Mouse (Mus musculus) stomach, embryonic 15.5 days (tissue): Measurements from ENCODE around the gene Sptbn1. TPM values are rescaled to one million over a fixed set of nuclear protein-coding genes. Genes with fewer than 3 reads are reported as not detected.

Experiments used
- ATAC-seq: fragments of 200-750 bp; cut with Nextera tagmentation; 2 replicates; pipeline ENCODE4 v1.8.0; 2017; ENCODE audit warnings: low read depth, moderate number of reproducible peaks, moderate TSS enrichment; ENCODE audit not compliant: insufficient read depth, low FRiP score
- H3K27ac ChIP-seq: fragments of 300-500 bp; sonication (generic); 2 replicates; pipeline ENCODE4 v1.5.1; 2015; ENCODE audit warnings: mild to moderate bottlenecking, inconsistent platforms
- H3K27me3 ChIP-seq: fragments of 300-500 bp; sonication (generic); replicated peaks from 2 replicates; pipeline ENCODE4 v1.6.1; 2015; ENCODE audit warnings: inconsistent platforms
- H3K36me3 ChIP-seq: fragments of 300-500 bp; sonication (generic); 2 replicates; pipeline ENCODE4 v1.6.1; 2015; ENCODE audit warnings: inconsistent platforms
- H3K4me1 ChIP-seq: fragments of 300-500 bp; sonication (generic); 2 replicates; pipeline ENCODE4 v1.6.1; 2015; ENCODE audit warnings: inconsistent platforms
- H3K4me2 ChIP-seq: fragments of 300-500 bp; sonication (generic); 2 replicates; pipeline ENCODE4 v1.6.1; 2015; ENCODE audit warnings: mild to moderate bottlenecking, inconsistent platforms
- H3K4me3 ChIP-seq: fragments of 300-500 bp; sonication (generic); replicated peaks from 2 replicates; pipeline ENCODE4 v1.5.1; 2015; ENCODE audit warnings: inconsistent platforms
- H3K9ac ChIP-seq: fragments of 300-500 bp; sonication (generic); 2 replicates; pipeline ENCODE4 v1.6.1; 2015; ENCODE audit warnings: inconsistent platforms
- H3K9me3 ChIP-seq: fragments of 300-500 bp; sonication (generic); 2 replicates; pipeline ENCODE4 v1.6.1; 2016; ENCODE audit warnings: inconsistent platforms
- WGBS: fragments of 180-500 bp; shearing (Covaris S2); methylation state at CpG from one replicate; pipeline ENCODE4 v1.1.7; 2015; 5-methylcytosine and 5-hydroxymethylcytosine counted together
- polyA plus RNA-seq: library from polyadenylated mRNA; unstranded; fragments of >200 nt; fragmentation: Nextera tagmentation; extraction: Ambion mirVana; gene quantifications from 2 replicates; pipeline ENCODE4 v1.2.1, GENCODE M21; 2015

Gene Sptbn1
- polyA plus RNA-seq, 1 experiment from 2014 or later, result 119 TPM

GRCm38 (mm10) chr11:30204398-30204797 lies 63.6 kb downstream of the Sptbn1 start:
- H3K27ac ChIP-seq, result 0 out of 2 replicates have a peak overlapping the region, but pooled peaks have one; percentile 38
- ATAC-seq, result peak; percentile 73

GRCm38 (mm10) chr11:30200391-30200790 lies 67.6 kb downstream of the Sptbn1 start:
- Histone ChIP-seq H3K27me3 (no peaks in the 10 kb centered on the region), H3K27ac (no peak overlapping the region), H3K36me3 (no peaks in the 10 kb centered on the region), H3K4me1 (peaks cover 6% of the 10 kb centered on the region; the same call in 1 of the 2 replicates), H3K9me3 (no peaks in the 10 kb centered on the region), H3K4me2 (no peak overlapping the region), H3K4me3 (no peak overlapping the region), H3K9ac (no peak overlapping the region)
- no peak for ATAC-seq

More at GRCm38 (mm10) chr11:30204398-30204797, 63.6 kb downstream of the Sptbn1 start:
- no peaks in the 10 kb centered on the region for H3K27me3 ChIP-seq
- no peak overlapping the region for H3K4me3 ChIP-seq
- no peaks in the 10 kb centered on the region for H3K9me3 ChIP-seq
- no peak overlapping the region for H3K4me2 ChIP-seq
- H3K36me3 ChIP-seq, result no peaks in the 10 kb centered on the region
- H3K9ac ChIP-seq, result no peak overlapping the region
- 0 out of 2 replicates have a peak, but pooled peaks cover 6% of the 10 kb centered on the region for H3K4me1 ChIP-seq

DNA sequence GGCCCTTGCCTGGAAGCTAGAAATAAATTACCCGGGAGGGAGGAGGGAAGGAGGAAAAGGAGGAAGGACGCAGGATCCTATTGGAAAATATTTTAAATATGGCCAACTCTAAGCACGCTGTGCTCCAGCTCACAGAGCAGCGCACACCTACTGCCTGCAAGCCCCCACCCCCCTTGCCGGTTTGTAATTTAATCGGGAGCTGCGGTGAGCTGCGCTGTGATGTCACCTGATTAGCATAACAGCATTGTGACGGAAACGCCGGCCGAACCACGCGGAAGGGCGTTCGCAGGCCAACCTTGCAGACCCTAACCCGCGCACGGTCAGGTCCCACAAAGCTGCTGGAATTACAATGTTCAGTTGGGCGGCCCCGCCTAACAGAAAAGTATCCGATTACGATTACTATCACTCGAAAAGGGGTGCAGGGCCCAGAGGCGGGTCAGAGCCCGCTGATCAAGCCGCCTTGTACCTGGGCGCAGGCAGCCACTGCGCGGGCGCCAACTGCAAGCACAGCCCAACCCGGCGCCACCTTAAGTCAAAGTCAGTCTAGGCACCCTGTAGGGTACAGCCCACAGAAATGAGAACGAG lies 69.8 kb downstream of the Sptbn1 start:
- Histone ChIP-seq H3K27ac (peak overlapping the region; percentile 93), H3K4me3 (peak overlapping the region; percentile 48), H3K9ac (peak overlapping the region; percentile 32; the same call in 1 of the 2 replicates), H3K9me3 (no peaks in the 10 kb centered on the region), H3K36me3 (no peaks in the 10 kb centered on the region), H3K27me3 (no peaks in the 10 kb centered on the region), H3K4me2 (peak overlapping the region; percentile 64), H3K4me1 (peaks cover 6% of the 10 kb centered on the region; the same call in 1 of the 2 replicates)
- under 1% methylated on average over 34 of the region's 34 CpGs for WGBS
- ATAC-seq, result peak; percentile 92

DNA sequence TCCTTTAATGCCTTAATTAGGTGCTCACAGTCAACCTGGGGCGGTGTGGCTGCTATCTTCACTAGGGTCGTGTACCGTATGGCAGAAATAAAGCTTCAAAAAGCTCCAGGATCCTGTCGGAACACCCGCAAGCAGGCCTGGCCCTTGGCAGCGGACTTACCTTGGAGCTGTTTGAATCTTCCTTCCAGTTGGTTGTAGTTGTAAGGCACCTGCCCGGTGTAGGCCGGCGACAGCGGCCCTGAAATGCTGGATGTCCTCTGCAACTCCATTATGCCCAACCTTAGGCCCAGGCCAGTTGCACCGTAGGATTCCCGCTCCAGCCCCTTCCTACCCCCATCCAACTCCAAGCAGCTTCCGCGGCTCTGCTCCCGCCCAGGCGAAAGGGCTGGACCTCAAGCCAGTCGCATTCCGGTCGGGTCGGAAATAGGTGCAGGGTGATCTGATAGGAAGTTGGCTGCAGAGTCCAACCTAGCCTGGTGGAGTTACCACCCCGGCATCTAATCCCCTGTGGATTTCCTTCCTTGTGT lies 70.3 kb downstream of the Sptbn1 start:
- Histone ChIP-seq H3K4me1 (peaks cover 6% of the 10 kb centered on the region; the same call in 1 of the 2 replicates), H3K27ac (peak overlapping the region; percentile 93), H3K4me2 (peak overlapping the region; percentile 64), H3K27me3 (no peaks in the 10 kb centered on the region), H3K9me3 (no peaks in the 10 kb centered on the region), H3K9ac (peak overlapping the region; percentile 32; the same call in 1 of the 2 replicates), H3K36me3 (no peaks in the 10 kb centered on the region), H3K4me3 (peak overlapping the region; percentile 48)
- ATAC-seq, result peak; percentile 82
- WGBS, result 5% methylated on average over 21 of the region's 21 CpGs

GRCm38 (mm10) chr11:30196368-30197070 lies 71.5 kb downstream of the Sptbn1 start:
- Histone ChIP-seq H3K27me3 (no peaks in the 10 kb centered on the region), H3K9me3 (no peaks in the 10 kb centered on the region), H3K4me2 (peak overlapping the region; percentile 64), H3K9ac (no peak overlapping the region), H3K27ac (peak overlapping the region; percentile 93), H3K4me3 (peak overlapping the region; percentile 48), H3K36me3 (no peaks in the 10 kb centered on the region), H3K4me1 (peaks cover 9% of the 10 kb centered on the region; the same call in 1 of the 2 replicates)
- 25% methylated on average over 4 of the region's 4 CpGs for WGBS
- ATAC-seq, result no peak

GRCm38 (mm10) chr11:30195756-30196155 lies 72.2 kb downstream of the Sptbn1 start:
- H3K4me2 ChIP-seq, result peak overlapping the region; percentile 64
- H3K9ac ChIP-seq, result no peak overlapping the region
- H3K36me3 ChIP-seq, result no peaks in the 10 kb centered on the region
- H3K4me1 ChIP-seq, result peaks cover 9% of the 10 kb centered on the region; the same call in 1 of the 2 replicates
- H3K27me3 ChIP-seq, result no peaks in the 10 kb centered on the region
- 50% methylated on average over 3 of the region's 3 CpGs for WGBS
- peak overlapping the region; percentile 21; the same call in 1 of the 2 replicates for H3K27ac ChIP-seq
- H3K4me3 ChIP-seq, result peak overlapping the region; percentile 19; the same call in 1 of the 2 replicates
- no peak for ATAC-seq
- H3K9me3 ChIP-seq, result no peaks in the 10 kb centered on the region

- Histone ChIP-seq H3K4me2 (no peak overlapping the region), H3K4me1 (peaks cover 12% of the 10 kb centered on the region), H3K27ac (no peak overlapping the region)
Observed at GRCm38 (mm10) chr11:30194800-30195199, 73.2 kb downstream of the Sptbn1 start.

DNA sequence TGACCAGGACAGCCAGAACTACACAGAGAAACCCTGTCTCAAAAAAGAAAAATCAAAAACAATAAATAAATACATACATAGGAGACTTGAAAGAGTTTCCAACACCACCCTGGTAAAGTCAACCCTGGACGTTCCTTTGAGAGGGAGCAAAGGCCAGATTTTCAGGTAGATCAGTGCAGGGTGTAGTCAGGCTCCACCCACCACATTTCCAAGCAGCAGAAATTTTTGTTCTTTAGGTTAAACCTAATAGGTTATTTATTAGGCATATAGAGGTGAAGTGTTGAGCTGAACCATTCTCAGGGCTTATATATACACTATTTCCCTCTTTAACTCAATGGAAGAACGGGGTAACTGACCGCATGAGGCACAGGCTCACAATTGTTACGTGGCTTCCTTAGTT lies 77.0 kb downstream of the Sptbn1 start:
- H3K36me3 ChIP-seq, result no peaks in the 10 kb centered on the region
- WGBS, result 66% methylated on average over 4 of the region's 4 CpGs
- H3K9me3 ChIP-seq, result no peaks in the 10 kb centered on the region
- ATAC-seq, result peak; percentile 66
- H3K4me1 ChIP-seq, result peaks cover 14% of the 10 kb centered on the region
- no peak overlapping the region for H3K4me3 ChIP-seq
- no peak overlapping the region for H3K9ac ChIP-seq
- no peak overlapping the region for H3K4me2 ChIP-seq
- peak overlapping the region; percentile 59; the same call in 1 of the 2 replicates for H3K27ac ChIP-seq
- no peaks in the 10 kb centered on the region for H3K27me3 ChIP-seq

More at GRCm38 (mm10) chr11:30194800-30195199, 73.2 kb downstream of the Sptbn1 start:
- ATAC-seq, result no peak
- Histone ChIP-seq H3K27me3 (no peaks in the 10 kb centered on the region), H3K4me3 (no peak overlapping the region), H3K36me3 (no peaks in the 10 kb centered on the region), H3K9ac (no peak overlapping the region), H3K9me3 (no peaks in the 10 kb centered on the region)
- WGBS, result 21% methylated on average over 1 of the region's 1 CpGs

DNA sequence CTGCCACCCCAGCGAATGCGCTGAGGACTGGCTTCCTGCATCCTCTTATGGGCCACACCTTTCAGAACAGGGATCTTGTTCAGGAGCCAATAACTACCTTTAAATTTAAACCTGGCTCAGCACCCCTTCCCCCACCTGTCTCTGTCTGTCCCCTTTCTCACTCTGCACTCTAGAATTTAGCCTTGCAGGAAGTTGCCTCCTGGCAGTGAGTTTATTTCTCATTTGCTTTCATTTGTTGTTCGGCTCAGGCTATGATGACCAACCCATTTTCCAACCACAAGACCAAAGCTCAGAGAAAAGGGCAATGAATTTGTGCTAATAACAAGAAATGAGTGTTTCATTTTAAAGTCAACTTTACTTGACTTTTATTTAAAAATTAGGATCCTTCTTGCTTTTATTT lies 77.9 kb downstream of the Sptbn1 start:
- Histone ChIP-seq H3K4me1 (peaks cover 16% of the 10 kb centered on the region), H3K27me3 (no peaks in the 10 kb centered on the region), H3K4me2 (no peak overlapping the region), H3K36me3 (no peaks in the 10 kb centered on the region), H3K4me3 (no peak overlapping the region), H3K9ac (no peak overlapping the region), H3K9me3 (no peaks in the 10 kb centered on the region), H3K27ac (no peak overlapping the region)
- WGBS, result 80% methylated on average over 3 of the region's 3 CpGs
- ATAC-seq, result no peak

- no peak overlapping the region for H3K4me2 ChIP-seq
- H3K4me1 ChIP-seq, result peaks cover 26% of the 10 kb centered on the region
- H3K9me3 ChIP-seq, result no peaks in the 10 kb centered on the region
- H3K9ac ChIP-seq, result no peak overlapping the region
- 0 out of 2 replicates have a peak overlapping the region, but pooled peaks have one; percentile 17 for H3K27ac ChIP-seq
- ATAC-seq, result no peak
- H3K27me3 ChIP-seq, result no peaks in the 10 kb centered on the region
- H3K36me3 ChIP-seq, result no peaks in the 10 kb centered on the region
- WGBS, result 74% methylated on average over 4 of the region's 4 CpGs
- no peak overlapping the region for H3K4me3 ChIP-seq
Observed at GRCm38 (mm10) chr11:30186902-30187470, 81.0 kb downstream of the Sptbn1 start.

DNA sequence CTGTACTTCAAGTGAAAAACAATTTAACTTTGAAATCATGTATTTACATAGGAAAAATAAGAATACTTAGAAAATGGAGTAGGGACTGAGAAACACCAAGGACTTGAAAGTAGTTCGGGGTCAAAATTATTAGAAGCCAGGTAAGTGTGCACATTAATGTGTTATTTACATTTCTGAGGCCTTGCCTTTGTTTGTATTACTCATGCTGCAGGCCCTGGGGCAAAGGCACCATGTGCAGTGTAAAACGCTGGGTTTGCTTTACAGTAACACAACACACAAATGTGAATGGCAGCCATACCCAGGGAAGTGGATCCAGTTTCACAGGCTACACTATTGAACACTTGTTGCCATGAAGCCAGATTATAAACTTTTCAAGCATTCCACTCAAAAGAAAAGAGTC lies 83.4 kb downstream of the Sptbn1 start:
- Histone ChIP-seq H3K4me1 (peaks cover 20% of the 10 kb centered on the region; the same call in 1 of the 2 replicates), H3K36me3 (no peaks in the 10 kb centered on the region), H3K9me3 (no peaks in the 10 kb centered on the region), H3K4me2 (no peak overlapping the region), H3K27me3 (no peaks in the 10 kb centered on the region), H3K4me3 (no peak overlapping the region), H3K9ac (no peak overlapping the region), H3K27ac (peak overlapping the region; percentile 68)
- WGBS, result 36% methylated on average over 2 of the region's 2 CpGs
- ATAC-seq, result peak; percentile 69
